Mouse (Mus musculus): ENCODE measurements at regions not wholly inside any gene's neighbourhood (a gene's known extent, or its start where the extent isn't known, plus 50 kb on each side); places are given as distances from the start of the nearest gene placed in this dataset.

DNA sequence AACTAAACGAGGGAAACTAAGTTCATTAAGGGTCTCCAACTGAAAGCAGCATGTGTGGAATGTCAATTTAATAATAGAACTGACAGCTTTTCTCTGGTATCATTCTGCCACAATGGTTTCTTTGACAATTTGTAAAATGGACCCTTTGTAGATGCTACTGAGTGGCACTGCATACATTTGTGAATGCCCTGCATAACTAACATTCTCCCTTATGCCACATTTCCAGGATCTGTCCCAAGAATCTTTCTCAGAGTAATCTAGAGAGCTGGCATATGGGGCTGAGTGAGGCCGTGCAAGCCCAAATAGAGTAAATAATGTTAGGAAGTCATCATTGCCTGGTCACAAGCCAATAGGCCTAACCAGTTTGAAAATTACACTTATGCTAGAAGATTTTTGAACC, 172.1 kb downstream of the Vgll3 start:
- Histone ChIP-seq H3K36me3 (replicated peaks; ENCODE audit: control insufficient read depth, insufficient read depth, low read depth) (no peaks in the 10 kb centered on the region), H3K4me2 (ENCODE audit: low read depth) (no peak overlapping the region), H3K4me1 (replicated peaks; ENCODE audit: control insufficient read depth in 2 of 2, insufficient read depth in 2 of 2, low read length in 1 of 2) (no peaks in the 10 kb centered on the region), H3K9ac (replicated peaks) (no peak overlapping the region), H3K27me3 (ENCODE audit: control insufficient read depth, insufficient read depth, low read length) (no peaks in the 10 kb centered on the region), H3K9me3 (ENCODE audit: control insufficient read depth, low read length) (no peaks in the 10 kb centered on the region), H3K4me3 (ENCODE audit: insufficient read depth in 1 of 2, low read depth in 2 of 2, low read length in 2 of 2) (no peak overlapping the region), H3K27ac (no peak overlapping the region)
- TF ChIP-seq EP300 (IDR thresholded peaks at IDR 0.05; ENCODE audit: low read depth) (no peak), CTCF (IDR thresholded peaks at IDR 0.05; ENCODE audit: low read depth) (no peak)
- no peak for ATAC-seq (ENCODE audit: insufficient read depth)
- no peak for DNase-seq (ENCODE audit: low read depth in 3 of 3, low spot score in 3 of 3)
- 46% methylated on average over 2 of the region's 2 CpGs for WGBS (ENCODE audit: insufficient replicate concordance)

DNA sequence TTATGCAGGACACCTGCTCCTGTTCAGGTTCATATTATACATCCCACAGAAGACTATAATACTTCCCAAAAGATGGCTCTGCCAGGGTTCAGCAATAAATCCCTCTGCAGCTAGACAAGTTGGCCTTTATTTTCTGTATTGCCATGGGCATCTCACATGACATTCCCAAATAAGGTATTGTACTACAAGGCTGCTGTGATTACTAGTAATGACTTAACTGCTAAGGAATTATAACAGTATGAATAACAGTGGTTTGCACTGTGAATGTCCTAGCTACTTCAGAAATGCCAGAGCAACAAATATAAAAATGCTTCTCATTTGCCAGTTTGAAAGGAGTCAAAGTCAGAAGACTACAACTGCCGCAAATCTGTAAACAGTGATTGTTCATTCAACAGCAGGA, 184.3 kb downstream of the Vgll3 start:
- no peak for DNase-seq (ENCODE audit: low read depth in 3 of 3, low spot score in 3 of 3)
- H3K36me3 ChIP-seq (replicated peaks; ENCODE audit: control insufficient read depth, insufficient read depth, low read depth): no peaks in the 10 kb centered on the region
- H3K4me1 ChIP-seq (replicated peaks; ENCODE audit: control insufficient read depth in 2 of 2, insufficient read depth in 2 of 2, low read length in 1 of 2): no peaks in the 10 kb centered on the region
- no peak overlapping the region for H3K27ac ChIP-seq
- ATAC-seq (ENCODE audit: insufficient read depth): no peak
- no peak overlapping the region for H3K4me2 ChIP-seq (ENCODE audit: low read depth)
- no peak overlapping the region for H3K4me3 ChIP-seq (ENCODE audit: insufficient read depth in 1 of 2, low read depth in 2 of 2, low read length in 2 of 2)
- H3K9ac ChIP-seq (replicated peaks): no peak overlapping the region
- WGBS (ENCODE audit: insufficient replicate concordance): 64% methylated on average over 1 of the region's 1 CpGs
- H3K9me3 ChIP-seq (ENCODE audit: control insufficient read depth, low read length): no peaks in the 10 kb centered on the region
- TF ChIP-seq CTCF (IDR thresholded peaks at IDR 0.05; ENCODE audit: low read depth) (no peak), EP300 (IDR thresholded peaks at IDR 0.05; ENCODE audit: low read depth) (no peak)
- no peaks in the 10 kb centered on the region for H3K27me3 ChIP-seq (ENCODE audit: control insufficient read depth, insufficient read depth, low read length)

DNA sequence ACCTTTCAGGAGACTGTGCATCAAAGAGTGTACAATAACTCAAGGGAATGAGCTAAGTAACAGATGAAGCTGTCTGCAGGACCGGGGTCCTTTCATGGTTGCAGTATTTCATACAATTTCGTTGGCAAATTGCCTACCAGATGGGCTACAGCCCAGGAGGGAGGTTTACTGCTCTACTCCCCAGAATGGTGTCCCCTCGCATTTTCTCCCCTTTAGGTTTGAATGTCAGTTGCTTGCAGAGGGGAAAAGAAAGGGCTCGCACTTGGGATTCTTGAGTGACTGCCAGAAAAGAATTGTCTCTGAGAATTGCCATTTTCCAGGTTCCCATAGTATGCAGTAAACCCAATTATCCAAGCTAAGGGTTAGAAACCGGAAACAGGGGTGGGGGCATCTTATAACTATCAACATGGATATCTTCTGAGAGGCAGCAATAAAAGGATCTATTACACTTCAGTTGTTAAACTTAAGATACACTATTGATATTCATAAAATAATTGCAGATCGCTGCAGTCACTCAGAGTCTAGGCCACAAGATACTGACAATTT, 185.7 kb downstream of the Vgll3 start:
- no peak for ATAC-seq (ENCODE audit: insufficient read depth)
- TF ChIP-seq CTCF (IDR thresholded peaks at IDR 0.05; ENCODE audit: low read depth) (no peak), EP300 (IDR thresholded peaks at IDR 0.05; ENCODE audit: low read depth) (no peak)

DNA sequence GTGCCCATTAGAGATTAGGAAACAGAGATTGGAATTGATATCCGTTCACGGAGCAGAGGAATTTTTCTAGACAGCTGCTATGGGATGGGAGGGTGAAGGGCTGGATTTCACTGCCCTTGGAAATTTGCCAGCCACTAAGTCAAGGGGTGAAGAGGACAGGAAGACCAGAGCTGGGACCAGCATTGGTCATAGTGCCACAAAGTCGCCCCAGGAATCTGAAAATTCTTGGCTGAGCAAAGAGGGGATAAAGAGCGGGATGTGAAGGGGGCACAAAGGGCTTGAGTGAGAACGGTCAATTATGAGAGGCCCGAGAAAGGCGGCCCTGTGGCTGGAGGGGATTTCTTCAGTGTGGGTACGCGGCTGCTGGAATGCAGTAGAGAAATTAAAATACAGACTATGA, 189.6 kb downstream of the Vgll3 start:
- H3K36me3 ChIP-seq (replicated peaks; ENCODE audit: control insufficient read depth, insufficient read depth, low read depth): no peaks in the 10 kb centered on the region
- WGBS (ENCODE audit: insufficient replicate concordance): 72% methylated on average over 9 of the region's 9 CpGs
- H3K9me3 ChIP-seq (ENCODE audit: control insufficient read depth, low read length): no peaks in the 10 kb centered on the region
- no peak for TF ChIP-seq EP300 (IDR thresholded peaks at IDR 0.05; ENCODE audit: low read depth)
- TF ChIP-seq CTCF (IDR thresholded peaks at IDR 0.05; ENCODE audit: low read depth): no peak
- ATAC-seq (ENCODE audit: insufficient read depth) (no peak), DNase-seq (ENCODE audit: low read depth in 3 of 3, low spot score in 3 of 3) (no peak)
- H3K27me3 ChIP-seq (ENCODE audit: control insufficient read depth, insufficient read depth, low read length): no peaks in the 10 kb centered on the region
- no peak overlapping the region for H3K9ac ChIP-seq (replicated peaks)
- no peak overlapping the region for H3K4me2 ChIP-seq (ENCODE audit: low read depth)
- no peak overlapping the region for H3K4me3 ChIP-seq (ENCODE audit: insufficient read depth in 1 of 2, low read depth in 2 of 2, low read length in 2 of 2)
- no peaks in the 10 kb centered on the region for H3K4me1 ChIP-seq (replicated peaks; ENCODE audit: control insufficient read depth in 2 of 2, insufficient read depth in 2 of 2, low read length in 1 of 2)
- H3K27ac ChIP-seq: no peak overlapping the region

More for the DNA sequence above, 185.7 kb downstream of the Vgll3 start:
- no peak overlapping the region for H3K4me3 ChIP-seq (ENCODE audit: insufficient read depth in 1 of 2, low read depth in 2 of 2, low read length in 2 of 2)
- H3K36me3 ChIP-seq (replicated peaks; ENCODE audit: control insufficient read depth, insufficient read depth, low read depth): no peaks in the 10 kb centered on the region
- H3K4me2 ChIP-seq (ENCODE audit: low read depth): no peak overlapping the region
- H3K9ac ChIP-seq (replicated peaks): no peak overlapping the region
- 51% methylated on average over 6 of the region's 6 CpGs for WGBS (ENCODE audit: insufficient replicate concordance)
- no peaks in the 10 kb centered on the region for H3K27me3 ChIP-seq (ENCODE audit: control insufficient read depth, insufficient read depth, low read length)
- no peak for DNase-seq (ENCODE audit: low read depth in 3 of 3, low spot score in 3 of 3)
- H3K27ac ChIP-seq: no peak overlapping the region
- no peaks in the 10 kb centered on the region for H3K9me3 ChIP-seq (ENCODE audit: control insufficient read depth, low read length)
- H3K4me1 ChIP-seq (replicated peaks; ENCODE audit: control insufficient read depth in 2 of 2, insufficient read depth in 2 of 2, low read length in 1 of 2): no peaks in the 10 kb centered on the region

DNA sequence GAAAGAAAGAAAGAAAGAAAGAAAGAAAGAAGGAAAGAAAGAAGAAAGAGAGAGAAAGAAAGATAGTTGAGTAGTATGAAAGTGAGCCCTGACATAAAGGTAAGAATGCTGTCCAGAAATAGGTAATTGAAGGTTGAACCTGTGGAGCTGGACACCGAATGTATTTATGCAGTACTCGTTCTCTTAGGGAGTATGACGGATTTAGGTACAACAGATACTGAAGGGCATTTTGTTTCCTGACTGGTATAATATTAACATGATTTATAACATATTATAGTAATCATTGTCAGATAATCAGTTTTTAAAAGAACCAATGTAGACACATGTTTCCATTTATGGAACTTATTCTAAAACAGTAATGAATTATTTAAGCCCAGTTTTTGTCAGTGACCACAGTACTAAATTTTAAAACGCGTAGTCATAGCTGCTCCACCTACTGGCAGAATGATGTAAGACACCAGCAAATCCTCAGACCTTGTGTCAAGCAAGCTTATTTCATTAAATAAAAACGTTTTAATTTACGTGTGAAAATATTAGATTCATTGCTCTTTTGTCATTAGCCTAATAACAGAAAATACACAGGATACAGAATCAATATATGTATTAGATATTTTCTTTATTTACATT, 191.0 kb downstream of the Vgll3 start:
- DNase-seq (ENCODE audit: low read depth in 3 of 3, low spot score in 3 of 3) (no peak), ATAC-seq (ENCODE audit: insufficient read depth) (no peak)
- Histone ChIP-seq H3K4me2 (ENCODE audit: low read depth) (no peak overlapping the region), H3K9me3 (ENCODE audit: control insufficient read depth, low read length) (no peaks in the 10 kb centered on the region), H3K9ac (replicated peaks) (no peak overlapping the region), H3K27me3 (ENCODE audit: control insufficient read depth, insufficient read depth, low read length) (no peaks in the 10 kb centered on the region), H3K27ac (no peak overlapping the region), H3K4me3 (ENCODE audit: insufficient read depth in 1 of 2, low read depth in 2 of 2, low read length in 2 of 2) (no peak overlapping the region), H3K4me1 (replicated peaks; ENCODE audit: control insufficient read depth in 2 of 2, insufficient read depth in 2 of 2, low read length in 1 of 2) (no peaks in the 10 kb centered on the region), H3K36me3 (replicated peaks; ENCODE audit: control insufficient read depth, insufficient read depth, low read depth) (no peaks in the 10 kb centered on the region)
- 35% methylated on average over 7 of the region's 7 CpGs for WGBS (ENCODE audit: insufficient replicate concordance)
- TF ChIP-seq EP300 (IDR thresholded peaks at IDR 0.05; ENCODE audit: low read depth) (no peak), CTCF (IDR thresholded peaks at IDR 0.05; ENCODE audit: low read depth) (no peak; the same call in 1 of the 2 replicates)

All from liver, embryonic 14.5 days (tissue).